Mouse (Mus musculus) layer of hippocampus, adult 18-20 months (tissue): ENCODE data around the gene Olfr1320. TPM values are rescaled to one million over a fixed set of nuclear protein-coding genes. Genes with fewer than 3 reads are reported as not detected.

Experiments used
- DNase-seq, 2 experiments: peaks; one replicate each; pipeline ENCODE4 v3.0.0; 2022; ENCODE audit warnings: low spot score in 2 of 2
- long read RNA-seq: library from polyadenylated mRNA; stranded (forward); transcript quantifications from one replicate; pipeline ENCODE4 v2.0.0, GENCODE M21; 2021
- total RNA-seq, 2 experiments: library from RNA; stranded (reverse); gene quantifications; 2 replicates each; pipeline ENCODE4 v1.2.3; 2021

Gene Olfr1320
- not detected for total RNA-seq
- long read RNA-seq, result 0 reads

DNA sequence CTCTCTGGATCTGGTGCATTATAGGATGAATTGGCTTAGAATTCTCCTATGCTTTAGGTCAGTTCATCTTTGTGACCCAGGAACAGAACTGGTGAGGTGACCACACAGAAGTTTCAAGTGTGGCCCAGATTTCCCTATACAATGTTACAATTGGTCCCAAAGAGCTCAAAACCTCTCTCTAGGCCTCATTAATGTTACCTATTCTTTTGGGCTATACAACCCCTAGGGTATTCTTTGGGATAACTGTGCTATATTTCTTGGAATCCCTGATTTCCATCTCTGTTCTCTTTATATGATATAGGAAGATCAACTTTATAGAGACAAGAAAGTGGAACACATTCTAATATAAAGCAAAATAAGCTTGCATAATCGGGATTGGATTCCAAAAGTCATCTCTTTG is at the start of gene Olfr1320:
Gene Olfr1320 (plus strand): TSS at position 301 of the 400 bp plus-strand sequence.
- no peak for DNase-seq

DNA sequence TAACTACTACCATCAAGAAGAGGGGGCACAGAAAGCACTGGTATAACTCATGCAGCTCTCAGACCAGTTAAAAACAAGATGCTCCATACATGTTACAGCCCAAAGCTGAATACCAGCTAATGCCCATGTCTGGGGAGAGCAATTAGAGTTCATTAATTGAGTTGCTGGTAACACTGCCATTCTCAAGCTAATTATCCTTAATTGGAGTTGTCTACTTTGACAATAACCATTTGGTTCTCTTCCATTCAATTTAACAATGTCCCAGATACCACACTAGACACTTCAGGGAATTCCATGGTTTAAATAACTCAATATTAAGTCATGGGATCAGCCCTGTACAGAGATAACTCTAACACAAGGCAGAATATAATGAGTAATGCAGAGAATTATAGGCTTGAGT is 44.6 kb upstream of the Olfr1320 start:
- no peak for DNase-seq

DNA sequence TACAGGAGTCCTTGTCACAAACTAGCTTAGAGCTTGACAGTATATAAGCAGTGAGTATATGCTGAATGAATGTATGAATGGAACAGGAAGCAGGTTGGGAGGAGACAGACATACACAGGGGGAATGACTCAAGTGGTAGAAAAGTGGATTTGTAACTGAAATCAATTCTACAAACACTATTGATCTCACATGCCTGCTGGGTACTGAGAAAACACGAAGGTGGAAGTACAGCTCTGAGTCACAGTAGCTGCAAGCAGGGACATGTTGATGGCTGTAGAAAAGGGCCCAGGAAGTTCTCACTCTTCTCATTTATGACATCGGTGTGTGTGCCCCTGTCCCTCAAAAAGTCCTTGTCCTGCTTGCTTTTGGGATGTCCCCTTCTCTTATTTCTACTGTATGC is 40.9 kb upstream of the Olfr1320 start:
- no peak for DNase-seq

DNA sequence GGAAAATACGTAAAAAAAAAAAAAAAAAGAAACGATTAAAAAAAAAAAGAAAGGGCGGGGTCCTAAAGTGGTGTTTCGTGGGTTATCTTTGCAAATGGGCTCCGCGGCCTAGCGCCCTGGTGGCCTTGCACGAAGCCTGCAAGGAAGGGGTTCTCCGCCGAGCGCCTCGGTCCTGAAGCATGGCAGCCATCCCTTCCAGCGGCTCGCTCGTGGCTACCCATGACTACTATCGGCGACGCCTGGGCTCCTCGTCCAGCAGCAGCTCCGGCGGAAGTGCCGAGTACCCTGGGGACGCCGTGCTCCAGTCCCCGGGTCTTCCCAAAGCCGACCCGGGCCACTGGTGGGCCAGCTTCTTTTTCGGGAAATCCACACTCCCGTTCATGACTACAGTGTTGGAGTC is 11.4 kb upstream of the Olfr1320 start:
- peak in 1 of 2 experiments; percentile 1 for DNase-seq

Other genes starting within 250 kb of the Olfr1320 start
- 1 to 10 TPM in 1 of 2 experiments, under 1 TPM in 1; 0.68 to 2.2 TPM for gene Arhgap36, start 208.4 kb upstream of the Olfr1320 start, total RNA-seq
- gene Olfr1321, start 62.7 kb downstream of the Olfr1320 start, total RNA-seq, result not detected
- 10 to 100 TPM in 1 of 2 experiments, 1 to 10 TPM in 1; 8.4 to 11.6 TPM for gene Igsf1, start 125.4 kb downstream of the Olfr1320 start, total RNA-seq
- gene Olfr1322, start 219.2 kb downstream of the Olfr1320 start, total RNA-seq, result not detected